Mouse (Mus musculus) hindbrain, embryonic 15.5 days (tissue): ENCODE measurements at regions not wholly inside any gene's neighbourhood (a gene's known extent, or its start where the extent isn't known, plus 50 kb on each side); places are given as distances from the start of the nearest gene placed in this dataset.
"Not testable (repeated sequence)": the region's sequence is repeated elsewhere in the genome, so short reads cannot be mapped to it uniquely, and the experiment has no call there.

Experiments
- ATAC-seq: fragments of 200-750 bp; cut with Nextera tagmentation; 2 replicates; pipeline ENCODE4 v1.8.0; 2017; ENCODE audit warnings: low read depth, moderate number of reproducible peaks, moderate TSS enrichment; ENCODE audit not compliant: low FRiP score
- H3K27ac ChIP-seq: fragments of 300-500 bp; sonication (generic); replicated peaks from 2 replicates; pipeline ENCODE4 v1.5.1; 2015; ENCODE audit warnings: mild to moderate bottlenecking, inconsistent platforms
- H3K27me3 ChIP-seq: fragments of 300-500 bp; sonication (generic); 2 replicates; pipeline ENCODE4 v1.6.1; 2015; ENCODE audit warnings: control low read depth, inconsistent platforms
- H3K36me3 ChIP-seq: fragments of 300-500 bp; sonication (generic); 2 replicates; pipeline ENCODE4 v1.6.1; 2015; ENCODE audit warnings: control low read depth, inconsistent platforms
- H3K4me1 ChIP-seq: fragments of 300-500 bp; sonication (generic); replicated peaks from 2 replicates; pipeline ENCODE4 v1.6.1; 2015; ENCODE audit warnings: control low read depth, inconsistent platforms
- H3K4me2 ChIP-seq: fragments of 300-500 bp; sonication (generic); 2 replicates; pipeline ENCODE4 v1.6.1; 2015; ENCODE audit warnings: moderate library complexity, mild to moderate bottlenecking, inconsistent platforms
- H3K4me3 ChIP-seq: fragments of 300-500 bp; sonication (generic); 2 replicates; pipeline ENCODE4 v1.5.1; 2015; ENCODE audit warnings: mild to moderate bottlenecking, inconsistent platforms
- H3K9ac ChIP-seq: fragments of 300-500 bp; sonication (generic); 2 replicates; pipeline ENCODE4 v1.6.1; 2015; ENCODE audit warnings: inconsistent platforms
- H3K9me3 ChIP-seq: fragments of 300-500 bp; sonication (generic); 2 replicates; pipeline ENCODE4 v1.6.1; 2016; ENCODE audit warnings: control low read depth, inconsistent platforms
- WGBS: fragments of 180-500 bp; shearing (Covaris S2); methylation state at CpG from one replicate; pipeline ENCODE4 v1.1.7; 2015; 5-methylcytosine and 5-hydroxymethylcytosine counted together

- H3K4me2 ChIP-seq = no peak overlapping the region
- no peaks in the 10 kb centered on the region for H3K27me3 ChIP-seq
- no peaks in the 10 kb centered on the region for H3K9me3 ChIP-seq
- H3K36me3 ChIP-seq = no peaks in the 10 kb centered on the region
- no peak overlapping the region for H3K9ac ChIP-seq
- no peak overlapping the region for H3K27ac ChIP-seq
- no peak overlapping the region for H3K4me3 ChIP-seq
- WGBS = 86% methylated on average over 9 of the region's 9 CpGs
- H3K4me1 ChIP-seq = no peaks in the 10 kb centered on the region
- ATAC-seq = no peak
Observed at GRCm38 (mm10) chr6:37618990-37619389, 89.0 kb downstream of the Akr1d1 start.

- no peak overlapping the region for H3K9ac ChIP-seq
- H3K9me3 ChIP-seq = no peaks in the 10 kb centered on the region
- ATAC-seq = no peak
- no peak overlapping the region for H3K27ac ChIP-seq
- H3K36me3 ChIP-seq = no peaks in the 10 kb centered on the region
- no peak overlapping the region for H3K4me2 ChIP-seq
- no peaks in the 10 kb centered on the region for H3K27me3 ChIP-seq
- H3K4me3 ChIP-seq = no peak overlapping the region
- WGBS = 45% methylated on average over 7 of the region's 7 CpGs
- H3K4me1 ChIP-seq = no peaks in the 10 kb centered on the region
Observed at GRCm38 (mm10) chr6:37621364-37622029, 91.5 kb downstream of the Akr1d1 start.

GRCm38 (mm10) chr6:37622273-37622672, 92.3 kb downstream of the Akr1d1 start:
- WGBS = 90% methylated on average over 2 of the region's 2 CpGs
- no peaks in the 10 kb centered on the region for H3K4me1 ChIP-seq
- H3K4me2 ChIP-seq = no peak overlapping the region
- H3K27me3 ChIP-seq = no peaks in the 10 kb centered on the region
- H3K36me3 ChIP-seq = no peaks in the 10 kb centered on the region
- H3K9me3 ChIP-seq = no peaks in the 10 kb centered on the region
- H3K9ac ChIP-seq = no peak overlapping the region
- H3K27ac ChIP-seq = no peak overlapping the region
- H3K4me3 ChIP-seq = no peak overlapping the region
- no peak for ATAC-seq

GRCm38 (mm10) chr6:37627206-37627605, 97.2 kb downstream of the Akr1d1 start:
- no peaks in the 10 kb centered on the region for H3K9me3 ChIP-seq
- no peak overlapping the region for H3K4me3 ChIP-seq
- no peaks in the 10 kb centered on the region for H3K36me3 ChIP-seq
- H3K9ac ChIP-seq = no peak overlapping the region
- H3K27me3 ChIP-seq = no peaks in the 10 kb centered on the region
- no peaks in the 10 kb centered on the region for H3K4me1 ChIP-seq
- no peak overlapping the region for H3K27ac ChIP-seq
- no peak overlapping the region for H3K4me2 ChIP-seq
- no peak for ATAC-seq
- 89% methylated on average over 5 of the region's 5 CpGs for WGBS

GRCm38 (mm10) chr6:37633948-37634347, 104.0 kb downstream of the Akr1d1 start:
- Histone ChIP-seq H3K4me3 (no peak overlapping the region), H3K27ac (no peak overlapping the region), H3K27me3 (no peaks in the 10 kb centered on the region), H3K36me3 (no peaks in the 10 kb centered on the region), H3K4me2 (no peak overlapping the region), H3K9me3 (no peaks in the 10 kb centered on the region), H3K9ac (no peak overlapping the region), H3K4me1 (no peaks in the 10 kb centered on the region)
- ATAC-seq = no peak
- WGBS = 95% methylated on average over 1 of the region's 1 CpGs

- H3K4me3 ChIP-seq = no peak overlapping the region
- H3K9me3 ChIP-seq = no peaks in the 10 kb centered on the region
- no peaks in the 10 kb centered on the region for H3K36me3 ChIP-seq
- H3K4me2 ChIP-seq = peak overlapping the region; percentile 43
- H3K4me1 ChIP-seq = peaks cover 22% of the 10 kb centered on the region
- H3K9ac ChIP-seq = no peak overlapping the region
- WGBS = 29% methylated on average over 4 of the region's 4 CpGs
- H3K27ac ChIP-seq = peak overlapping the region; percentile 79
- H3K27me3 ChIP-seq = no peaks in the 10 kb centered on the region
- ATAC-seq = no peak
Observed at GRCm38 (mm10) chr6:37642066-37642465, 112.1 kb downstream of the Akr1d1 start.

GRCm38 (mm10) chr6:37642701-37643121, 112.7 kb downstream of the Akr1d1 start:
- Histone ChIP-seq H3K4me3 (peak overlapping the region; percentile 16), H3K9ac (no peak overlapping the region), H3K27ac (peak overlapping the region; percentile 79), H3K36me3 (no peaks in the 10 kb centered on the region), H3K4me2 (peak overlapping the region; percentile 43), H3K27me3 (no peaks in the 10 kb centered on the region), H3K9me3 (no peaks in the 10 kb centered on the region), H3K4me1 (peaks cover 22% of the 10 kb centered on the region)
- ATAC-seq = peak; percentile 84
- WGBS = 9% methylated on average over 8 of the region's 8 CpGs

GRCm38 (mm10) chr6:37643176-37643575, 113.2 kb downstream of the Akr1d1 start:
- H3K4me3 ChIP-seq = no peak overlapping the region
- no peak overlapping the region for H3K9ac ChIP-seq
- H3K4me1 ChIP-seq = peaks cover 22% of the 10 kb centered on the region
- no peaks in the 10 kb centered on the region for H3K36me3 ChIP-seq
- ATAC-seq = peak; percentile 17; the same call in 1 of the 2 replicates
- WGBS = 16% methylated on average over 4 of the region's 4 CpGs
- H3K4me2 ChIP-seq = peak overlapping the region; percentile 43
- peak overlapping the region; percentile 79 for H3K27ac ChIP-seq
- no peaks in the 10 kb centered on the region for H3K27me3 ChIP-seq
- no peaks in the 10 kb centered on the region for H3K9me3 ChIP-seq

GRCm38 (mm10) chr6:37643718-37644117, 113.7 kb downstream of the Akr1d1 start:
- no peak overlapping the region for H3K4me2 ChIP-seq
- no peaks in the 10 kb centered on the region for H3K36me3 ChIP-seq
- no peaks in the 10 kb centered on the region for H3K9me3 ChIP-seq
- H3K4me1 ChIP-seq = peaks cover 22% of the 10 kb centered on the region
- 26% methylated on average over 2 of the region's 2 CpGs for WGBS
- ATAC-seq = peak; percentile 82
- no peak overlapping the region for H3K4me3 ChIP-seq
- no peak overlapping the region for H3K9ac ChIP-seq
- peak overlapping the region; percentile 79 for H3K27ac ChIP-seq
- no peaks in the 10 kb centered on the region for H3K27me3 ChIP-seq

GRCm38 (mm10) chr6:37645551-37645950, 115.6 kb downstream of the Akr1d1 start:
- H3K9ac ChIP-seq = no peak overlapping the region
- 34% methylated on average over 14 of the region's 14 CpGs for WGBS
- no peaks in the 10 kb centered on the region for H3K9me3 ChIP-seq
- H3K27me3 ChIP-seq = no peaks in the 10 kb centered on the region
- no peak overlapping the region for H3K4me3 ChIP-seq
- peaks cover 22% of the 10 kb centered on the region for H3K4me1 ChIP-seq
- peak overlapping the region; percentile 31 for H3K4me2 ChIP-seq
- no peaks in the 10 kb centered on the region for H3K36me3 ChIP-seq
- no peak for ATAC-seq
- peak overlapping the region; percentile 72 for H3K27ac ChIP-seq

GRCm38 (mm10) chr6:37657300-37657699, 127.3 kb downstream of the Akr1d1 start:
- not testable (repeated sequence) for H3K9me3 ChIP-seq, ATAC-seq, H3K4me3 ChIP-seq, H3K36me3 ChIP-seq, H3K27ac ChIP-seq, H3K27me3 ChIP-seq, H3K4me2 ChIP-seq, H3K4me1 ChIP-seq, H3K9ac ChIP-seq
- WGBS = 95% methylated on average over 3 of the region's 3 CpGs

GRCm38 (mm10) chr6:37658021-37658650, 128.2 kb downstream of the Akr1d1 start:
- ATAC-seq = no peak
- Histone ChIP-seq H3K4me1 (no peaks in the 10 kb centered on the region), H3K4me2 (no peak overlapping the region), H3K36me3 (no peaks in the 10 kb centered on the region), H3K27ac (no peak overlapping the region), H3K27me3 (no peaks in the 10 kb centered on the region), H3K9ac (no peak overlapping the region), H3K4me3 (no peak overlapping the region), H3K9me3 (no peaks in the 10 kb centered on the region)
- WGBS = 14% methylated on average over 6 of the region's 6 CpGs
